Mouse (Mus musculus) CH12.LX (cell line): Measurements from ENCODE around the gene Cd3d. TPM values are rescaled to one million over a fixed set of nuclear protein-coding genes. Genes with fewer than 3 reads are reported as not detected.

Experiments
- DNase-seq: peaks from one replicate; pipeline ENCODE4 v3.0.0-alpha.2; 2013; ENCODE audit errors: extremely low read depth
- H3K27ac ChIP-seq: 2 replicates; pipeline ENCODE4 v1.5.1; 2012; ENCODE audit warnings: low read depth, mild to moderate bottlenecking, control low read depth, moderate library complexity; ENCODE audit not compliant: insufficient read depth
- H3K27me3 ChIP-seq: replicated peaks from 2 replicates; pipeline ENCODE3; 2012; ENCODE audit warnings: inconsistent platforms
- H3K36me3 ChIP-seq, 2 experiments: replicated peaks in 1 of 2; 2 replicates each; pipeline versions ENCODE3 to v1.6.1; 2012; ENCODE audit warnings: inconsistent platforms in 1 of 2, low read length in 1 of 2, mild to moderate bottlenecking in 1 of 2, mixed read lengths in 1 of 2, moderate library complexity in 1 of 2; ENCODE audit not compliant: control insufficient read depth in 1 of 2, insufficient read depth in 1 of 2
- H3K4me1 ChIP-seq, 2 experiments: 2 replicates each; pipeline ENCODE4 v1.6.1; 2012; ENCODE audit warnings: inconsistent platforms in 1 of 2, moderate library complexity in 1 of 2; ENCODE audit not compliant: insufficient read depth in 2 of 2, control insufficient read depth in 1 of 2
- H3K4me2 ChIP-seq: 2 replicates; pipeline ENCODE4 v1.6.1; 2012; ENCODE audit warnings: low read depth, mild to moderate bottlenecking, control low read depth; ENCODE audit not compliant: poor library complexity, insufficient read depth, severe bottlenecking
- H3K4me3 ChIP-seq, 3 experiments: fragments of 150-350 bp in 1 of 3; sonication (generic) in 1 of 3; replicated peaks in 1 of 3; 2 replicates each; pipeline versions ENCODE3 to v1.5.1; 2011 to 2012; ENCODE audit warnings: low read depth in 2 of 3, low read length in 2 of 3, mild to moderate bottlenecking in 2 of 3, moderate library complexity in 2 of 3, control low read depth in 1 of 3, improper control_type of control experiment in 1 of 3, inconsistent platforms in 1 of 3, mixed read lengths in 1 of 3; ENCODE audit not compliant: poor library complexity in 1 of 3
- H3K79me2 ChIP-seq: replicated peaks from 2 replicates; pipeline ENCODE4 v1.6.1; 2012; ENCODE audit warnings: mild to moderate bottlenecking, moderate library complexity; ENCODE audit not compliant: control insufficient read depth, poor library complexity, insufficient read depth, severe bottlenecking; ENCODE audit errors: extremely low read depth
- H3K9ac ChIP-seq: 2 replicates; pipeline ENCODE4 v1.6.1; 2012; ENCODE audit warnings: low read depth, mild to moderate bottlenecking, control low read depth, moderate library complexity; ENCODE audit not compliant: insufficient read depth
- H3K9me3 ChIP-seq: replicated peaks from 2 replicates; pipeline ENCODE3; 2012; ENCODE audit warnings: low read length, inconsistent platforms, mixed read lengths
- BHLHE40 ChIP-seq: IDR thresholded peaks from 2 replicates; pipeline ENCODE4 v1.6.1; 2011; ENCODE audit warnings: mild to moderate bottlenecking, low read depth, low read length, improper control_type of control experiment
- CHD1 ChIP-seq: IDR thresholded peaks from 2 replicates; pipeline ENCODE4 v1.6.1; 2012; ENCODE audit warnings: low read depth, low read length, improper control_type of control experiment, inconsistent platforms
- CHD2 ChIP-seq: IDR thresholded peaks from 2 replicates; pipeline ENCODE4 v1.6.1; 2011; ENCODE audit warnings: low read length, improper control_type of control experiment
- E2F4 ChIP-seq: IDR thresholded peaks from 2 replicates; pipeline ENCODE4 v1.6.1; 2011; ENCODE audit warnings: low read depth, low read length, improper control_type of control experiment; ENCODE audit not compliant: insufficient replicate concordance
- ELF1 ChIP-seq: IDR thresholded peaks from 2 replicates; pipeline ENCODE4 v1.6.1; 2014; ENCODE audit warnings: low read depth, mild to moderate bottlenecking, inconsistent platforms, low read length, improper control_type of control experiment
- ETS1 ChIP-seq: conservative IDR thresholded peaks from 2 replicates; pipeline ENCODE4 v1.6.1; 2012; ENCODE audit warnings: low read depth, mild to moderate bottlenecking, inconsistent platforms, low read length, improper control_type of control experiment, moderate library complexity
- GABPA ChIP-seq: IDR thresholded peaks from 2 replicates; pipeline ENCODE4 v1.6.1; 2012; ENCODE audit warnings: low read depth, low read length, improper control_type of control experiment, inconsistent platforms; ENCODE audit not compliant: insufficient replicate concordance
- HCFC1 ChIP-seq: IDR thresholded peaks from 2 replicates; pipeline ENCODE4 v1.6.1; 2012; ENCODE audit warnings: low read depth, mild to moderate bottlenecking, inconsistent platforms, low read length, improper control_type of control experiment
- IRF4 ChIP-seq: IDR thresholded peaks from 2 replicates; pipeline ENCODE4 v1.6.1; 2014; ENCODE audit warnings: low read depth, mild to moderate bottlenecking, inconsistent platforms, low read length, improper control_type of control experiment
- JUN ChIP-seq: IDR thresholded peaks from 2 replicates; pipeline ENCODE4 v1.6.1; 2011; ENCODE audit warnings: low read depth, mild to moderate bottlenecking, low read length, improper control_type of control experiment, moderate library complexity; ENCODE audit not compliant: insufficient read depth
- KAT2A ChIP-seq: IDR thresholded peaks from 2 replicates; pipeline ENCODE4 v1.6.1; 2012; ENCODE audit warnings: low read length, improper control_type of control experiment, inconsistent platforms; ENCODE audit not compliant: insufficient replicate concordance
- MAX ChIP-seq: IDR thresholded peaks from 2 replicates; pipeline ENCODE4 v1.6.1; 2011; ENCODE audit warnings: low read length, improper control_type of control experiment
- MAZ ChIP-seq: IDR thresholded peaks from 2 replicates; pipeline ENCODE4 v1.6.1; 2012; ENCODE audit warnings: low read depth, mild to moderate bottlenecking, inconsistent platforms, low read length, improper control_type of control experiment, moderate library complexity
- MXI1 ChIP-seq: IDR thresholded peaks from 2 replicates; pipeline ENCODE4 v1.6.1; 2011; ENCODE audit warnings: mild to moderate bottlenecking, low read depth, low read length, improper control_type of control experiment
- MYC ChIP-seq: IDR thresholded peaks from 2 replicates; pipeline ENCODE4 v1.6.1; 2011; ENCODE audit warnings: low read depth, mild to moderate bottlenecking, improper control_type of control experiment, low read length
- NELFE ChIP-seq: IDR thresholded peaks from 2 replicates; pipeline ENCODE4 v1.6.1; 2011; ENCODE audit warnings: low read depth, low read length, improper control_type of control experiment
- NRF1 ChIP-seq: IDR thresholded peaks from 2 replicates; pipeline ENCODE4 v1.6.1; 2014; ENCODE audit warnings: low read depth, mild to moderate bottlenecking, inconsistent platforms, low read length, improper control_type of control experiment, moderate library complexity
- POLR2A ChIP-seq: IDR thresholded peaks from 2 replicates; pipeline ENCODE4 v1.6.1; 2011; ENCODE audit warnings: low read depth, mild to moderate bottlenecking, improper control_type of control experiment, low read length
- POLR2AphosphoS2 ChIP-seq: IDR thresholded peaks from 2 replicates; pipeline ENCODE4 v1.6.1; 2011; ENCODE audit warnings: low read depth, low read length, improper control_type of control experiment
- RAD21 ChIP-seq: IDR thresholded peaks from 2 replicates; pipeline ENCODE4 v1.6.1; 2011; ENCODE audit warnings: low read depth, mild to moderate bottlenecking, low read length, improper control_type of control experiment, moderate library complexity
- RCOR1 ChIP-seq: conservative IDR thresholded peaks from 2 replicates; pipeline ENCODE4 v1.6.1; 2012; ENCODE audit warnings: low read depth, mild to moderate bottlenecking, inconsistent platforms, low read length, improper control_type of control experiment
- SIN3A ChIP-seq: IDR thresholded peaks from 2 replicates; pipeline ENCODE4 v1.6.1; 2012; ENCODE audit warnings: low read length, improper control_type of control experiment, inconsistent platforms
- SMC3 ChIP-seq: IDR thresholded peaks from 2 replicates; pipeline ENCODE4 v1.6.1; 2011; ENCODE audit warnings: low read depth, low read length, improper control_type of control experiment
- TCF12 ChIP-seq: IDR thresholded peaks from 2 replicates; pipeline ENCODE4 v1.6.1; 2014; ENCODE audit warnings: low read depth, mild to moderate bottlenecking, inconsistent platforms, low read length, improper control_type of control experiment
- UBTF ChIP-seq: IDR thresholded peaks from 2 replicates; pipeline ENCODE4 v1.6.1; 2012; ENCODE audit warnings: low read depth, mild to moderate bottlenecking, inconsistent platforms, low read length, improper control_type of control experiment, moderate library complexity
- USF1 ChIP-seq: IDR thresholded peaks from 2 replicates; pipeline ENCODE4 v1.6.1; 2014; ENCODE audit warnings: low read depth, mild to moderate bottlenecking, inconsistent platforms, low read length, improper control_type of control experiment
- USF2 ChIP-seq: conservative IDR thresholded peaks from 2 replicates; pipeline ENCODE4 v1.6.1; 2011; ENCODE audit warnings: low read depth, low read length, improper control_type of control experiment
- ZC3H11A ChIP-seq: IDR thresholded peaks from 2 replicates; pipeline ENCODE4 v1.6.1; 2012; ENCODE audit warnings: low read depth, mild to moderate bottlenecking, inconsistent platforms, low read length, improper control_type of control experiment
- ZKSCAN1 ChIP-seq: IDR thresholded peaks from 2 replicates; pipeline ENCODE4 v1.6.1; 2012; ENCODE audit warnings: low read depth, inconsistent platforms, low read length, improper control_type of control experiment, borderline replicate concordance
- ZMIZ1 ChIP-seq: IDR thresholded peaks from 2 replicates; pipeline ENCODE4 v1.6.1; 2012; ENCODE audit warnings: low read depth, mild to moderate bottlenecking, inconsistent platforms, low read length, improper control_type of control experiment
- ZNF384 ChIP-seq: IDR thresholded peaks from 2 replicates; pipeline ENCODE4 v1.6.1; 2012; ENCODE audit warnings: low read depth, low read length, improper control_type of control experiment, inconsistent platforms
- dilution Hi-C: fragments of 300-500 bp; cut with MboI; formaldehyde crosslinking; loops from 2 replicates; pipeline ENCODE4 v1.14.3; 2020; ENCODE audit warnings: low sequenced_read_pairs; ENCODE audit not compliant: extremely low pct_unique_long_range_greater_than_20kb, extremely low pct_ligation_motif_present
- in situ Hi-C: fragments of 300-500 bp; cut with MboI; formaldehyde crosslinking; loops from 3 replicates; pipeline ENCODE4 v1.14.3; 2019; ENCODE audit warnings: low sequenced_read_pairs, low pct_ligation_motif_present, low pct_unique_long_range_greater_than_20kb, mixed read lengths
- polyA plus RNA-seq: library from polyadenylated mRNA; unstranded; fragments of >175 nt; gene quantifications from 2 replicates; pipeline ENCODE4 v1.2.1, GENCODE M21; 2012; ENCODE audit warnings: low read depth; ENCODE audit not compliant: insufficient read length
- total RNA-seq, 2 experiments: library from RNA; depleted of rRNA; stranded (reverse); fragments of 300-350 nt in 1 of 2; fragments of >200 nt in 1 of 2; gene quantifications; 2 replicates each; pipeline ENCODE4 v1.2.3; 2012 to 2014

Cd3d gene
- total and polyA plus RNA-seq, 3 experiments = 0.27 to 5.5 (median 2.6) TPM

DNA sequence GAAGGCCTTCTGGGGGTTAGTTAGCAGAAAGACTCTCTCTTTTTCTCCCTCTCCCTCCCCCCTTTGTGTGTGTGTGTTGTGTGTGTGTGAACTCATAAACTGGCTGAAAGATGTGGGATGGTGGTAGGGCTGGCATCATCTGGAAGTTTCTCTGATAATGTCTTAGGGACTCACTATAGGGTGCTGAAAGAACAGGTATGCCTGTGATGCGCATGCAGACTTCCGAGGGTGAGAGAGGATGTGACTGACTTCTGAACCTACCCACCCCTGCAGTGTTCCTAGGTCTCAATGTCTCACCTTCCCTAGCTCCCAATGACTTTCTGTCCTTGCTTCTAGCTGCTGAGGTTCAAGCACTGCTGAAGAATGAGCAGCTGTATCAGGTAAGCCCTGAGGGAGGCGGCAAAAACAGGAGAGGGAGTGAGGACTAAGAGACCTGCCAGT is 4.2 kb downstream of the Cd3d start:
- peak overlapping the region; percentile 54 for H3K4me2 ChIP-seq
- no peak for DNase-seq
- peaks cover 14 to 24% of the 10 kb centered on the region in 2 experiments for H3K4me1 ChIP-seq
- dilution Hi-C loops = no loop called here
- in situ Hi-C loops = no loop called here
- TF ChIP-seq USF1 = no peak
- no peak for TF ChIP-seq ZNF384
- TF ChIP-seq ZMIZ1 = no peak
- 0 out of 2 replicates have a peak, but pooled peaks have one; percentile 18 for TF ChIP-seq NRF1
- no peak for TF ChIP-seq BHLHE40
- TF ChIP-seq SMC3 = no peak
- no peak for TF ChIP-seq USF2
- TF ChIP-seq HCFC1 = no peak
- TF ChIP-seq E2F4 = no peak
- TF ChIP-seq ETS1 = no peak
- TF ChIP-seq TCF12 = no peak
- no peak for TF ChIP-seq ZC3H11A
- TF ChIP-seq MXI1 = 0 out of 2 replicates have a peak, but pooled peaks have one; percentile 14
- TF ChIP-seq SIN3A = no peak
- no peak for TF ChIP-seq NELFE
- TF ChIP-seq POLR2AphosphoS2 = no peak
- no peak for TF ChIP-seq MAX
- TF ChIP-seq ZKSCAN1 = no peak
- TF ChIP-seq MAZ = no peak
- no peak for TF ChIP-seq CHD2
- TF ChIP-seq POLR2A = no peak
- 0 out of 2 replicates have a peak, but pooled peaks have one; percentile 36 for TF ChIP-seq UBTF
- TF ChIP-seq KAT2A = no peak
- TF ChIP-seq RCOR1 = no peak
- no peak for TF ChIP-seq ELF1
- TF ChIP-seq RAD21 = no peak
- no peak for TF ChIP-seq JUN
- TF ChIP-seq CHD1 = peak; percentile 68; the same call in 1 of the 2 replicates
- no peak for TF ChIP-seq IRF4
- TF ChIP-seq MYC = no peak
- no peak for TF ChIP-seq GABPA
- TF ChIP-seq, all 38 proteins: peak for 4
- Histone ChIP-seq H3K36me3 (no peaks in the 10 kb centered on the region), H3K4me3 (peak overlapping the region; percentile 54 to 59 (median 58)), H3K27me3 (no peaks in the 10 kb centered on the region), H3K9me3 (no peaks in the 10 kb centered on the region), H3K9ac (peak overlapping the region; percentile 87), H3K79me2 (no peaks in the 10 kb centered on the region), H3K27ac (peak overlapping the region; percentile 43)
